Mouse (Mus musculus) thymus, adult 2 months (tissue): Measurements from ENCODE around the gene Olfr172.

Experiments
- CTCF ChIP-seq: fragments of 200-500 bp; IDR thresholded peaks from 2 replicates; pipeline ENCODE4 v1.5.1; 2012; ENCODE audit warnings: mild to moderate bottlenecking, control low read depth, low read length, moderate library complexity, borderline replicate concordance; ENCODE audit not compliant: control insufficient read depth, poor library complexity, insufficient read depth; ENCODE audit errors: extremely low read depth
- POLR2A ChIP-seq: fragments of 200-500 bp; IDR thresholded peaks from 2 replicates; pipeline ENCODE4 v1.6.1; 2012; ENCODE audit warnings: mild to moderate bottlenecking, low read length, control low read depth, moderate library complexity; ENCODE audit not compliant: control insufficient read depth, poor library complexity, insufficient read depth; ENCODE audit errors: extremely low read depth

GRCm38 (mm10) chr16:58738205-58738604 is 24.8 kb downstream of the Olfr172 start:
- TF ChIP-seq CTCF (no peak), POLR2A (no peak)
